Mouse (Mus musculus) frontal cortex, postnatal 36 days (tissue): Measurements from ENCODE around the gene Noc4l.

Source experiments
- DNase-seq, 2 experiments: peaks; one replicate each; pipeline ENCODE4 v3.0.0; 2022; ENCODE audit warnings: low spot score in 2 of 2

The Noc4l gene

DNA sequence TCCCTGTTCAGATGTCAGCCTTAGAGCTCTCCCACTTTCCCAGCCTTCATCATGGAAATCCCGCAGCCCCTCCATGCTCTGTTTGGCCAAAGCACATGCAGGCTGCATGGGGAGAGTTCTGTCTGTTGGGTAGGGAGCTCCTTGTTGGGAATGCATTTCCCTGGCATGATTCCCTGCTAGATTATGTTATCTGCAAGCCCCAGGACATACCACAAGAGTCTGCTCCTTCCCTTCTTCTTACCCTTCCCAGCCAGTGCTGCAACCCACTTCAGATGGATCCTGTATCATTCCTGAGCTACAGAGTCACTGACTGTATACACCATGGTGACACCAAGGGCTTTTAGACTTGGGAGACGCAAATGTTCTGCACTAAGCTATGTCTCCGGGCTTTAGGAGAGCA is 43.8 kb downstream of the Noc4l start:
- DNase-seq = no peak

DNA sequence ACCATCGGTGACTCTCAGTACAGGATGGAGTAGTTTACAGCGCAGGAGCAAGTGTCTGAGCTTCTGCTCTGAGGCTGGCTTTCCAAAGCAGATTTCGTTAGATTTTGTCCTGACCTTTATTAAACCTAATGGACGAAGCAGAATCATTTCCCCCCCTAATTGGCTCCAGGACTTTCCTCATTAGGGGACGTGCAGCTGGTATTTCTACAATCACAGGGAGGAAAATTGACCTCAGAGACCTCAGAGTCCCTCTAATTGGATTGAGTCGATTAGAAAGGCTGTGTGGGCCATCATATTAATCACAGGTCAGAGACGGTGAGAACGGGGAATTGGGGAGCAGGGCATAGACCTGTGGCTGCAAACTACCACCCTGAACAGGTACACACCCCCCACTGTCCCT is 44.3 kb downstream of the Noc4l start:
- DNase-seq = no peak

DNA sequence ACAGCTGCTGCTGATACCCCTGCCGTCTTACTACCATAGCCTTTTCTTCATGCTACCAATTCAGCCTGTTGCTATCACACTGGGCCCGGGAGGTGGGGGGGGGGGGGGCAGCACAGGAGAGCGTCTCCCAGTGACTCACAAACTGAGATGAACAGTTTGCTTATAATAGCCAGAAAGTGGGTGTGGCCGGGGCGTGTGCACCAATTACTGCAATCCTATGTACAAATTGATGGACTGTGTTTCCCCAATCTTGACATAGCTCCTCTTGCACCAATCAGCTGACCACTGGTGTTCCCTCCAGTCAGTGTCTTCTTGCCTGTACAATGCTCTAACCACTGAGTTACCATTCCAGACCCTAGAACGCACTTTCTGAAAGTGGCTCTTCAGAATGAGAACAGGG is 44.9 kb downstream of the Noc4l start:
- no peak for DNase-seq

DNA sequence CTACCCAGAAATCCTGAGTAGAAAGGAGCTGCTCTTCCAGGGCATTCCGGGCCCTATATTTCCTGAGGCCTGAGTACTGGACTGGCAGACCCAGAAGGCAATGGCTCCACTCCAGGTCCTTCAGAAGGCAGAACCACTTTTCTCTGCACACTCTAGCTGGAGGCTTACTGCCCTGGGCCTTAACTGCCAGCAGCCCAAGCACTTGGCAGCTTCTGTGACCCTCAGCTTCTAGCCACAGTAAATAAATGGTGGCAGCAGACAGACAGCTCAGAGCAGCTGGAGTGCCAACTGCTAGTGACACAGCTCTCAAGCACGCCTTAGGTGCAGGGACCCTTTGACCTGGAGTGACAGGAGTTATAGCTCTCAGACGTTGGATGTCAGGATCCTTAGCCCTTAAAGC is 45.5 kb downstream of the Noc4l start:
- DNase-seq = no peak

DNA sequence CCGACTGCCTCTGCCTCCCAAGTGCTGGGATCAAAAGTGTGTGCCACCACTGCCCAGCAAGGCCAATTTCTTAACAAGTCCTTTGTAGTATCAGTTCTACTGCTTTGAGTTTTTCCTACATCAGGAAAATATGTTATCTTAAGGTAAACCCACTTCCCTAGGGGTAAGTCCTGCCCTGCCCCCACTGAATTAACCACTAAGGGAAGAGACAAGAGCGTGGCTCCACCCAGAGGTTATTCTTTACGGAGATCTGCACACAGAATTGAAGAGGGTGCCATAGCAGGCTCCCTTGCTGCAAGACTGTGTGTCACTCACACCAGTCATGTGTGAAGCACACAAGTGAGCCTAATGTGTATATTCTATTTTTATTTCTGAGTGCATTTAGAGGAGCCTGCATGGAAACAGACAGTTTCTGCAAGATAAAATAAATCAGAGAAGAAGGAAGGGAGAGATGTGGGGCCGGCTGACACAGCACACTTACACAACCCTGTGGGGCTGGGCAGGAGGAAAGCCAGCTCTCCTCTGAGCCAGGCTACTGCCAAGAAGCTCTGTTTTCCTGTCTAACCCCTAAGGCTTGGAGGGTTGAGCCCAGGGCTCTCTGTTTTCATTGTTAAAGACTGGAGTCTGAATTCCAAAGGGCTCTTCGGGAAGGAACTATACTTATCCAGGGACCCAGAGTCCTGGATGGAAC is 47.5 kb downstream of the Noc4l start:
- no peak for DNase-seq

DNA sequence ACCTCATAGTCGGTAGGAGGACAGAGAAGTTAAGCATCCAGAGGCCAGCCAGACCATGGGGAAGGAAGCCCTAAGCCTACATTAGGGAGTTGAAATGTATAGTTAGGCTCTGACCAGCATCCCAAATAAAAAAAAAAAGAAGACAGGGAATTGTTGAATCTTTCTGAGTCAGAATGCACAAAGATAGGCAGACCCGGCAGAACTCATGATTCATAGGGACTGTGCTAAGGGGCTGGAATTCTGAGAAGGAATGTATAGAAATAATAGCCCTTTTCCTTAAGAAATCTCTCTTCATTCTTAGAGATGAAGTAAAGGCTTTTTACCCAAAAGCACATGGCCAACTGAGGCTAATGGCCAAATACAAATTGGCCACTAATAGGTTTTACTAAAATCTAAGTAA is 48.9 kb downstream of the Noc4l start:
- DNase-seq = no peak

DNA sequence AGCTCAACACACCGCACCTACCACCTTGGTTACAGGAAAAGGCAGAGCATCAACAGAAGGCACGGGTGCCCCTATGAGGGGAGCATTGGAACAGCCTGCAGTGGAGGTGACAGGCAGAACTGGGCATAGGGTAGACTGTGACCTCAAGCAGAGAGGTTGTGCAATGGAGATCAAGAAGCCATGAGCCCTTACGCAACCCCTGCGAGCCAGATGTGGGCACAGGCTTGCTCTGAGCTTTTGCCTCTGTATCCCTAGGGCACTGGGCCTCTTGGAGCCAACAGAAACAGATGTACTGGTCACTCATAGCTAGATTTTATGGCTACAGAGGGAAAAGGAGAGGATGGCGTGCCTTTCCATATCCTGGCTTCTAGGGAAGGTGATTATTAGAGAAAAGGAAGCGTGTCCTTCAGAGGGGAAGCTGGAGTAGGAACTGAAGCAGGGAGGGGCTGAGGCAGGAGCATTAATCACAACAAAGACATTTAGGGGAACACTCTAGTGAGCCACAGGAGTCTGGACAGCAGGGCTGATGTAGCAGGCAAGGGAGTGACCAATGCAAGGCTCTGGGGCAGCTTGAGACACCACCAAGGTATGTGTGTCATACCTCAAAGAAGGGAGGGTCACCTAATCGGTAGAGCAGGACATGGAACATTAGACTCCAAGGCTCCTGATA is 50.1 kb downstream of the Noc4l start:
- no peak for DNase-seq
